Mouse (Mus musculus) bone marrow, adult 2 months (tissue): Measurements from ENCODE around the gene Ipo5. TPM values are rescaled to one million over a fixed set of nuclear protein-coding genes. Genes with fewer than 3 reads are reported as not detected.

Experiments
- H3K27ac ChIP-seq: fragments of 200-500 bp; 2 replicates; pipeline ENCODE4 v1.5.1; 2012; ENCODE audit warnings: low read depth, mild to moderate bottlenecking, control low read depth, inconsistent platforms, low read length; ENCODE audit not compliant: control insufficient read depth, poor library complexity, insufficient read depth
- H3K4me1 ChIP-seq: fragments of 200-500 bp; 2 replicates; pipeline ENCODE4 v1.6.1; 2011; ENCODE audit warnings: low read length; ENCODE audit not compliant: control insufficient read depth, insufficient read depth
- H3K4me3 ChIP-seq: fragments of 200-500 bp; replicated peaks from 2 replicates; pipeline ENCODE3; 2011; ENCODE audit warnings: mild to moderate bottlenecking, low read depth, low read length, control low read depth; ENCODE audit not compliant: control insufficient read depth
- CTCF ChIP-seq: fragments of 200-500 bp; IDR thresholded peaks from 2 replicates; pipeline ENCODE4 v1.5.1; 2011; ENCODE audit warnings: low read length, control low read depth; ENCODE audit not compliant: control insufficient read depth, insufficient read depth
- POLR2A ChIP-seq: fragments of 200-500 bp; IDR thresholded peaks from 2 replicates; pipeline ENCODE4 v1.6.1; 2011; ENCODE audit warnings: low read depth, mild to moderate bottlenecking, control low read depth, low read length, borderline replicate concordance; ENCODE audit not compliant: control insufficient read depth
- WGBS: fragments of 180-500 bp; shearing (Covaris S2); methylation state at CpG from one replicate; pipeline ENCODE4 v1.1.7; 2018; 5-methylcytosine and 5-hydroxymethylcytosine counted together
- polyA plus RNA-seq: library from polyadenylated mRNA; stranded (reverse); fragments of >200 nt; gene quantifications from 2 replicates; pipeline ENCODE4 v1.2.4, GENCODE M21; 2011; ENCODE audit warnings: low replicate concordance; ENCODE audit not compliant: missing spikeins, insufficient read depth, insufficient read length

Gene Ipo5
- polyA plus RNA-seq, 1 experiment = 44.9 TPM

GRCm38 (mm10) chr14:120933624-120934023, 22.6 kb downstream of the Ipo5 start:
- no peak for TF ChIP-seq POLR2A
- no peak for TF ChIP-seq CTCF
- Histone ChIP-seq H3K4me1 (no peaks in the 10 kb centered on the region), H3K27ac (no peak overlapping the region), H3K4me3 (no peak overlapping the region)
- 88% methylated on average over 8 of the region's 8 CpGs for WGBS

GRCm38 (mm10) chr14:120937102-120937501, 26.1 kb downstream of the Ipo5 start:
- TF ChIP-seq POLR2A (no peak), CTCF (no peak)
- no peaks in the 10 kb centered on the region for H3K4me1 ChIP-seq
- WGBS = 83% methylated on average over 1 of the region's 1 CpGs

GRCm38 (mm10) chr14:120942803-120943202, 31.8 kb downstream of the Ipo5 start:
- no peak overlapping the region for H3K4me3 ChIP-seq
- TF ChIP-seq POLR2A (no peak), CTCF (no peak)
- no peaks in the 10 kb centered on the region for H3K4me1 ChIP-seq
- 87% methylated on average over 9 of the region's 9 CpGs for WGBS
- H3K27ac ChIP-seq = no peak overlapping the region

More at GRCm38 (mm10) chr14:120937102-120937501, 26.1 kb downstream of the Ipo5 start:
- Histone ChIP-seq H3K27ac (no peak overlapping the region), H3K4me3 (no peak overlapping the region)

- WGBS = 86% methylated on average over 7 of the region's 7 CpGs
- no peak overlapping the region for H3K27ac ChIP-seq
- TF ChIP-seq CTCF = no peak
- no peak for TF ChIP-seq POLR2A
- no peak overlapping the region for H3K4me3 ChIP-seq
- no peaks in the 10 kb centered on the region for H3K4me1 ChIP-seq
Observed at GRCm38 (mm10) chr14:120945146-120945545, 34.1 kb downstream of the Ipo5 start.

- Histone ChIP-seq H3K4me1 (no peaks in the 10 kb centered on the region), H3K27ac (no peak overlapping the region), H3K4me3 (no peak overlapping the region)
- TF ChIP-seq CTCF (no peak), POLR2A (no peak)
- 89% methylated on average over 8 of the region's 8 CpGs for whole genome bisulfite sequencing
Observed at GRCm38 (mm10) chr14:120947104-120947503, 36.1 kb downstream of the Ipo5 start.

GRCm38 (mm10) chr14:120949002-120949401, 38.0 kb downstream of the Ipo5 start:
- 84% methylated on average over 5 of the region's 5 CpGs for WGBS
- Histone ChIP-seq H3K27ac (no peak overlapping the region), H3K4me3 (no peak overlapping the region), H3K4me1 (no peaks in the 10 kb centered on the region)
- 0 out of 2 replicates have a peak, but pooled peaks have one; percentile 16 for TF ChIP-seq CTCF
- no peak for TF ChIP-seq POLR2A

GRCm38 (mm10) chr14:120950068-120950467, 39.0 kb downstream of the Ipo5 start:
- H3K27ac ChIP-seq = no peak overlapping the region
- TF ChIP-seq CTCF (no peak), POLR2A (no peak)
- no peaks in the 10 kb centered on the region for H3K4me1 ChIP-seq
- no peak overlapping the region for H3K4me3 ChIP-seq
- 80% methylated on average over 2 of the region's 2 CpGs for WGBS

- H3K4me1 ChIP-seq = no peaks in the 10 kb centered on the region
- no peak overlapping the region for H3K27ac ChIP-seq
- WGBS = 50% methylated on average over 2 of the region's 2 CpGs
- H3K4me3 ChIP-seq = no peak overlapping the region
- TF ChIP-seq CTCF = 0 out of 2 replicates have a peak, but pooled peaks have one; percentile 10
- TF ChIP-seq POLR2A = no peak
Observed at GRCm38 (mm10) chr14:120952434-120952833, 41.4 kb downstream of the Ipo5 start.

- no peak overlapping the region for H3K27ac ChIP-seq
- 82% methylated on average over 8 of the region's 8 CpGs for WGBS
- no peaks in the 10 kb centered on the region for H3K4me1 ChIP-seq
- no peak overlapping the region for H3K4me3 ChIP-seq
- TF ChIP-seq POLR2A (no peak), CTCF (no peak)
Observed at GRCm38 (mm10) chr14:120960551-120960950, 49.5 kb downstream of the Ipo5 start.
